Mouse (Mus musculus): Measurements from ENCODE around the gene Irgc1.

DNA sequence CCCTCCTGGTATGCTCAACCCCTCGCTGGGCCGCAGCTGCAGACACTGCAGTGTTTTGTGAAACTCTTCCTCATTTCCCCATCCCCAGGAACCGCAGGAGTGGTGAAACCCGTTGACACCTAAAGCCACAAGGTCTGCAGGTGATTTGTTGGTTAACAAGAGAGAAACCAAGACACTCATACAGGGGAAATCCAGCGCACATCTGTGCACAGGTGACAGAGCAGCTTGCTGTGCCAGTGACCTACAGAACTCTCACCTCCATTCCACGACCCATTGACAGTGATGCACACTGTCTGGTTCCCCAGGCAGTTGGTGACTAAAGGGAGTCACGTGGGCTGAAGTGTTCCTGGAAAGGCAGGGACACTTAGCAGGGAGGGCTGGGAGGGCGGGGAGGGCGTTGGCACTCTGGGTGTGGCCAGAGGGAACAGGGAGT, 1.5 kb downstream of the Irgc1 start:
- TF ChIP-seq CTCF (IDR thresholded peaks at IDR 0.05; ENCODE audit: extremely low read depth, insufficient read depth, insufficient read length, insufficient replicate concordance) = no peak
- no peak for TF ChIP-seq POLR2A (IDR thresholded peaks at IDR 0.05; ENCODE audit: low read depth, low read length)

All from spleen, adult 2 months (tissue).